Mouse (Mus musculus): ENCODE results near the gene Sirpb1b.
"Not testable (repeated sequence)": the region's sequence is repeated elsewhere in the genome, so short reads cannot be mapped to it uniquely, and the experiment has no call there.

DNA sequence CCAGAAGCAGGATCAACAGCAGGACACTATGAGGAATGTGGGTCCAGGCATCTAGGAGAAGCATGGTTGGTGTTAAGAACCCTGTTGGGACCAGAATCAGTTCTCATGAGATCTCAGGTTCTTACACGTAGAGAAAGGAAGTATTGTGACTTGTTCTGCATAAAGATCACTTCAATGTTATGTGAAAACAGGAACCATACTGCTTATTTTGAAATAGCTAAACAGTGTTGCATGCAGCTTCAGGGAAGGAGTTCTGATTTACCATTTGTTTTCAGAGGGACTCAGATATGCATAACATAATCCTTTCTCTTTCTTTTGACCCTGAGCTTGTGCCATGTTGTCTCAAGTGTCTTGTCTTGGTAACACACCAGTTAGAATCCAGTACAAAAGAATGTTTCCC, at the start of gene Sirpb1b:
- TF ChIP-seq CTCF (IDR thresholded peaks at IDR 0.05; ENCODE audit: insufficient read depth, low read length); POLR2A (IDR thresholded peaks at IDR 0.05; ENCODE audit: borderline replicate concordance, extremely low read depth, low read depth, low read length): not testable (repeated sequence)

Measured in lung, adult 2 months (tissue).